Mouse (Mus musculus) frontal cortex, adult (tissue): ENCODE measurements around the gene Lingo2.

ENCODE experiments used
- ATAC-seq: cut with Nextera tagmentation; 2 replicates; pipeline ENCODE4 v1.9.2; 2017; ENCODE audit warnings: mild to moderate bottlenecking, moderate library complexity, mixed read lengths; ENCODE audit not compliant: low TSS enrichment

Gene Lingo2

GRCm38 (mm10) chr4:36560997-36561396 is 390.6 kb downstream of the Lingo2 start:
- ATAC-seq = no peak

- ATAC-seq = no peak
Observed at GRCm38 (mm10) chr4:36540664-36541360, 410.7 kb downstream of the Lingo2 start.

- ATAC-seq = no peak
Observed at GRCm38 (mm10) chr4:36533895-36534294, 417.7 kb downstream of the Lingo2 start.

DNA sequence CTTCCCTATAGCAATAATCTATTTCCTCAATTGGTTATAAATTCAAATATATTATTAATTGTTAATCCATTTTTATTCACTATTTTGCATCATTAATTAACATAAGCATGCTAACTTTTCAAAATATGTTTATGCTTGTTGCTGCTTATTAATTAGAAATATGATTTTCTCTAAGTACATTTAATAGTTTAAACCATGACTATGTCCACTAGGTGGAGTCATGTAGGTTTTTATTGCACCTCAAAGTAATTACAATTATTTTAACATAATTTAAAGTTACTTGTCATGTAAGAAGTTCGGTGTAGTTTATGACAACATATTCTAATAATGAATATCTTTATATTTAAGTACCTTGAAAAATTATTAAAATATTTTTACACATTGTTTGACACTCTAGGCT is 461.3 kb downstream of the Lingo2 start:
- no peak for ATAC-seq

DNA sequence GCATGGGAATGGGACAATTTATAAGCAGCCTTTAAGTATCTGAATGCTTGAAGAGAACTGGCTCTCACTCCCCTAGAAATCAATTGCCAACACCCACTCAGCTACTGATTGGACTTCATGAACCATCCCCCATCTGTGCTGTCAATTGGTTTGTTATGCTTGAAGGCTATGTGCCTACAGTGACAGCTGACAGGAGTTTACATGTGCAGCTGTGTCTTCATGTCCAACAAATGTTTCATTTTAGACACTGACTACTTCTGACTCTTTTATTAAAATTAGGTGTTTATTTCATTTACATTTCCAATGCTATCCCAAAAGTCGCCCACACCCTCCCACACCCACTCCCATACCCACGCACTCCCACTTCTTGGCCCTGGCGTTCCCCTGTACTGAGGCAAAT is 516.3 kb downstream of the Lingo2 start:
- ATAC-seq = no peak

- ATAC-seq = peak; percentile 23; the same call in 1 of the 2 replicates
Observed at GRCm38 (mm10) chr4:36426192-36426591, 525.4 kb downstream of the Lingo2 start.

- no peak for ATAC-seq
Observed at GRCm38 (mm10) chr4:36407350-36407749, 544.2 kb downstream of the Lingo2 start.

- ATAC-seq = peak; percentile 27; the same call in 1 of the 2 replicates
Observed at GRCm38 (mm10) chr4:36368925-36369324, 582.6 kb downstream of the Lingo2 start.

DNA sequence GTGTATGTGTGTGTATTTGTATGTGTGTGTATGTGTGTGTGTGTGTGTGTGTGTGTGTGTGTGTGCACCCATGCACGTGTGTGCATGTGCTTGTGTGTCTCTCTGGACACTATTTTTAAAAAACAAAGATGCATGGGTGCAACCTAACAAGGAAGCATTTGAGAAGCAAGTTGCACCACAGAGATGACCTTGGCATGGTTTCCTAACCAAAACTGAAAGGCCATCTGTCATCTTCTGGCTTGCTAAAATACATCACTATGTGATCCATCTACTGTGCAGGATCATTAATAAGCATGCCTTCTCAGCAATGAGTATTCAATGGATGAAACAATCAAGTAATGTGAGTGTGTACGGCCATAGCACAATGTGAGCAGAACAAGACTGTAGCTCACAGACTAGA is 597.1 kb downstream of the Lingo2 start:
- no peak for ATAC-seq

DNA sequence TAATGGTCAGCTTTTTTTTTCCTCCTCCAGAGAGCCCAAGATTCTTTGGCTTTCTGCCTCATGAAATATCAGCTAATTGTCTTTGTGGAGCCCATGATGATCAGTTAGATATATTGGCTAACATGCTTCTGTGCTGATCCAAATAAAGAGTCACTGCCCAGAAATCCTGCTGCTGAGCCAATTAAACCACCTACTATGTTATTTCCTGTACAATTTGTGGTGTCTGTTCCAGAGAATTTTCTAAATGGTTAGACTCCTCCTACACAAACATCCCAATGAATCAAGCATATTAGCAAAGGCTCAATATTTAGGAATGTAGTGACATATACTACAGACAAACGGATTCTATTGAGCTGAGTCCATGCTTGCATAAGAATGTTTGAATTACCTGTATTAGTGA is 619.8 kb downstream of the Lingo2 start:
- ATAC-seq = no peak

DNA sequence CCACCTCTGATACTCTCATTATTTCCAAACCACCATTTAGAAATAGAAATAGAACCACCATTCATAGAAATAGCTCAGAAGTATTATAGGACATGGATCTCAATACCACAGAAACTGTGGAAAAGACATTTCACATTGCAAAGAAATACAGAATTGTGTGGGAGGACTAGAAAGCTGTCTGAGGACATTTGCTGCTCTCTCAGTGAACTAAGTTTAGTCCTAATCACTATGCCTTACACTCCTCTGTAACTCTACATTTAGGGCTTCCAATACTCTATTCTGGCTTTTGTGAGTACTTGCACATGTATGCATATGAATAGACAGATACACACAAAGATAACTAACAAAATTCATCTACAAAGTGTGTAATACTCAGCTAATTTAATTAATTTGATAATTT is 625.9 kb downstream of the Lingo2 start:
- ATAC-seq = peak; percentile 96

- ATAC-seq = no peak
Observed at GRCm38 (mm10) chr4:36313067-36313466, 638.5 kb downstream of the Lingo2 start.

DNA sequence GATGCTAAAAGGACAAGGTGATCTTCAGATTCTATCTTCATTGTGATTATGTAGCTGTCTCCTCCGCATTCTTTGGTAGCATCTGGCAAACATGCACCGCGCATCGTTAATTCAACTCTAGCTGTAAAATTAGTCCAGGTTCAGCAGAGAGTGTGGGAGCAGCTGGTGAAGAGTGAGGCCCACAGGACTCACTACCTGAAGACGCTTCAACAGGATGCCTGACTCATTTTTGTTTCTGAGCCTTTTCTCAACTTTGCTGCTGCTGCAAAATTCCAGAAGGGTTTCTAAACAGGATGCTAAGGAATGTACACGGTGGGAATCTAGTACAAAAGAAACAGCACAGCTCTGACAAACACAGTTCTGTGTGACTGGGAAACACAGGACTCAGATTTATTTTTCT is 640.1 kb downstream of the Lingo2 start:
- ATAC-seq = peak; percentile 72

GRCm38 (mm10) chr4:36305228-36305627 is 646.3 kb downstream of the Lingo2 start:
- ATAC-seq = no peak

- peak; percentile 35; the same call in 1 of the 2 replicates for ATAC-seq
Observed at GRCm38 (mm10) chr4:36289701-36290053, 661.9 kb downstream of the Lingo2 start.

DNA sequence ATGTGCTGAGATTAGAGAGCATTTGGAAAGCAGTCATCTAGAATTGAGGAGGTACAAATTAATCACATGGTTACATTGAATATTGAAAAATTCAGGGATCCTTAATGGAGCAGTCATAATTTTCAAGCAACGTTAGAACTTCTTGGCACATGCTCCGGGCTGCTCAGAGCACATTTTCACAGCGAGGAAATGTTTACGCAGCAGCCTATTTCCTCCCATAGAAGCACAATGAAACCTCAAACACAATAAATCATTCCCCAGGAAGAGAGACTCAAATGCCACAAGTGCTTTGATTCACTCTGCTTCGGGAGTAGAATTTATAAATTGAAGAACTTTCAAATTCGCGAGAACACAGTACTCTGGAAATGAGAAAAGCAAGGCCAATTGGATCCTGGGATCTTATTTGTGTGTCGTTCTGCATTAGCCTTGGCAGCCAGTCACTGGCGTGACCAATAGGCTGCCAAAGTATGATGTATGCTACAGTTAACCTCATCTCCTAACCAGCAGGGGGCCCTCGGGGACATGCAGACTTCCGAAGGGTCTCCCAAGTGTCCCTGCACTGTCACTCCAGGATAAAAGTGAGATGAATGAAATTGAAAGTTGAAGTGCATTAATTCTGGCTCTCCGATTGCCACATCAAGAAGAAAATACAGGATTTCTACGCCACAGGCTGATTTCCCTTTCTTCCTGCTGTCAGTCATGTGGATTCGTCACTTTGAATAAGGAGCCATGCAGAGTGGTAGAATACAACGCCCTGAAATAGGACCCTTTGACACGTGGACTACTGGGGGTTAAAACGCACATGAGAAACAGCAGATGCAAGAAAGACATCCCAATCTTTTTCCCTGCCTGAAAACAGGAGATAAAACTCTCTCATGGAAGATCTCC is 662.5 kb downstream of the Lingo2 start:
- ATAC-seq = peak; percentile 96

DNA sequence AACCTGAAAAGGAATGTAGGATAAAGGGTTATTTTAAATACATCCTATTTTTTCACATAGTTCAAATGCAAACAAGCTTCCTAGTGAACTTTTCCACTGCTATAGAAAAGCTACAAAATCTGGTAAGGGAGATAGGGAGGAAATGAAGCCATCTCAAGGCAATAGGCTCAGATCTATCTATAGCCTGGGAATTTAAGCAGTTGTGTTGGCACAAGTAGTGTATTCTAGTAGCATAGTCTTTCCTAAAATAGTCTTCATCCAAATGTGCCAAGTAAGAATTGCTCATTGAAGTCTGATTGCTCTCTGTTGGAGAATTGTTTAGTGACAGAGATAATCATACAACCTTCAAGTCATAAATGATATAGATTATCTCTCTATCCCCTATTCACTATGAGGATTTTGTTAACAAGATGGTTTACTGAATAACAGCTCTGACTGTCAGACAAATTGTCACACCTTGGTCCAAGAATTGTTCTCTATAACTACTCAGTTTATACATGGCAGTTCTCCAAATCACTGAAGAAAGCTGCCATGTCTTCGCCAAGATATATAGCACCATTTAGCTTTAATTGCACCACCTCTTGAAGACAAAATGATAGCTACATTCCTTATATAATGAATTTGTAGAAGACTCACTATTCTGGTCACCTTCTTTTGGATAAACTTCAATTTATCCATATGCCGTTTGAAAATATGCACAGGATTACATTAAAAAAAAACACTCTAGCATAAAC is 688.9 kb downstream of the Lingo2 start:
- peak; percentile 94 for ATAC-seq

DNA sequence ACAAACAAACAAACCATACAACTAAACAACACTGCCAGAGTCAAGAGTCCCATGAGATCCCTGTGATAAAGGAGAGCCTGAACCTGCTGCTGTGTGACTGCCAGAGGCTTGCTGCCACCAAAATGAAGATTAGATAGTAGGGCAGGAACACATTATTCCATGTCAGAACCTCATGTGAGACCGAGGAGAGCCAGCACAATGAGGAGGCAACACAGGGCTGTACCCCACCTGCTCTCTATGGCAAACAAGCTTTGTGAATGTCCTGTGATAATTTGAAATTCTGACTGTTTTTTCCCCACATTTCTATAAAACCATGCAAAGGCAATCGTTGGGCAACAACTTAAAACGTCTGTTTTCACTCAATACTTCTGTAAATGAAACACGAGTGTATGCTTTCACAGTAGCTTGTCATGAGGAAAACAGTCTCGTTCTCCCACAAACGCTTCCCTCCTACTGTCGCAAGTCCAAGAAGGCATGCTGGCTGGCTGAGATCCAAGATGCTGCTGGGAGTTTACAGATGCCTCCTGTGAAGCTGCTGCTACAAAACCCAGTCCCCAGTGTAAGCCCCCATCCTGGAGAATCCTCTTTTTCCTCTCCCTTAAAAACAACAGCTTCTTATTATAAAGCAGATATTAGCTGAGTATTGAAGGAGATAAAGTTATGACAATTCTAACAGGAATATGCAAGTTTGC is 765.2 kb downstream of the Lingo2 start:
- ATAC-seq = peak; percentile 57; the same call in 1 of the 2 replicates

DNA sequence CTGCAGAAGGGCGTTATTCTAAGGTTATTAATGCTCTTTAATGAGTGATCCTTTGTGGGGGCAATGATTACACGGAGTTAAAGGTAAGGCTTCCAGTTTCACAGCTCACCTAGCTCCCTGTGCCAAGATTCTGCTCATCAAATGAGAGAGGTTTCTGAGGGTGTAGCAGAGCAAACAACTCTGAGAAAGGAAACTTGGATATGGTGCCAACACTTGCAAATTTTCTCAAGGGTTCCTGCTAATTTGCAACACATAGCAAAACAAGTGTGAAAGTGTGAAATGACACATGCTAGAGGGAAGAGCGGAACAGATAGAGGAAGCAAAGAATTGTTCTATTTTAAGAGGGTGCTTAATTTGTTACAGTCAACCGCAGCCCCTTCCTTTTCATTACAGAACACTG is 767.9 kb downstream of the Lingo2 start:
- peak; percentile 74 for ATAC-seq

GRCm38 (mm10) chr4:36170099-36170498 is 781.4 kb downstream of the Lingo2 start:
- ATAC-seq = peak; percentile 97

DNA sequence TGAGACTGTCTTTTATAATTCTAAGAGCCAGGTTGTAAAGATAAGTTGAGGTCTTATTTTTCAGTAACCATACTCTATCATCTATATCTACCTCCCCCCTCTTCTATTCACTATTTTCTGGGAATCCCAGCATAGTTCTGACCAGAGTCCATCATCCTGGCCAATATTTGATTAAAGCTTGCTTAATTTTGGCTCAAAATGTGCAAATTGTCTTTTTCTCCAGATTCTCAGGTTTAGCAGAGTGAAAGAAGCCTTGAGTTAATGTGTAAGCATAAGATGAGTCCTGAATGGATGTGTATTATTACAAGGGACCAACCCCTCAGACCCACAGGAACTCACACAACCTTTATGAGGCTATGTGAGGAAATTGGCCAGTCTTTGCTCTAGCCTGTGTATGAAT is 820.2 kb downstream of the Lingo2 start:
- no peak for ATAC-seq

- no peak for ATAC-seq
Observed at GRCm38 (mm10) chr4:36095482-36095881, 856.1 kb downstream of the Lingo2 start.
